Mouse (Mus musculus) frontal cortex, postnatal 25 days (tissue): ENCODE data around the gene Rnase11.
"Not testable (repeated sequence)": the region's sequence is repeated elsewhere in the genome, so short reads cannot be mapped to it uniquely, and the experiment has no call there.

Source experiments
- DNase-seq, 2 experiments: peaks; one replicate each; pipeline ENCODE4 v3.0.0; 2022; ENCODE audit warnings: low spot score in 2 of 2

The Rnase11 gene

DNA sequence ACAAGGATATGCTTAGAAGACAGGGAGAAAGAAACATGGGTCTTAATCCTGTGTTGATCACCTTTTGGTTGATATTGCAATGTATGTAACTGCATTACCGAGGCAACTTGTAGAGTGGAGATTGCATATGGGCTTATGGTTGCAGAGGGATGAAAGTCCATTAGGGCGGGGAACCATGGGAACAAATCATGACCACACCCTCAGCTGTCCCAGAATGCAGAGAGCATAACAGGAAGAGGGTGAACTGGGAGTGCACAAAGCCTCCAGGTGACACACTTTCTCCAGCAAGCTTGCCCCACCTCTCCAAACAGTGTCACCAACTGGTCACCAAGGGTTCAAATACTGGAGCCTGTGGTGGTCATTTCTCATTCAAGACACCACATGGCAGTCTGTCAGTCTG, 31.1 kb upstream of the Rnase11 start:
- DNase-seq = no peak

GRCm38 (mm10) chr14:51079180-51079579, 29.2 kb upstream of the Rnase11 start:
- no peak for DNase-seq

DNA sequence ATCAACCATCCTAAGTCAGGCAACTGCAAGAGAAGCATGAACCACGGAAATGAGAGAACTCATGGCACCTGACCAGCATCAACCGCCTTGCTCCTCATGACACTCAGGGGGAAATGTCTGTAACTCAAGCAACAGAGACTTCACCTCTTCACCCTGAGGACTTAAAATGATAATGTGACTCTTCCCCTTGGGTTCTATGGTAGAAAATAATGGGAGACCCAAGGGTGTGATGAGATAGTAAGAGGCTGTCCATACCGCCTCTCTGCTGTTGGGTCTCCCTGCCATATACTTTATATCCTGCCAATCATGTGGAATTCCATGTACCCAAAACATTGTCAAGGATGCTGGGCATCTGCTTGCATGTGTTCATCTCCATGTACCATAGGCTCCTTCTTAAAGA, 24.4 kb upstream of the Rnase11 start, which contains the start of gene Olfr750:
TSS of gene Olfr750 (minus strand) at position 101 of the 400 bp plus-strand sequence.
- DNase-seq = no peak

DNA sequence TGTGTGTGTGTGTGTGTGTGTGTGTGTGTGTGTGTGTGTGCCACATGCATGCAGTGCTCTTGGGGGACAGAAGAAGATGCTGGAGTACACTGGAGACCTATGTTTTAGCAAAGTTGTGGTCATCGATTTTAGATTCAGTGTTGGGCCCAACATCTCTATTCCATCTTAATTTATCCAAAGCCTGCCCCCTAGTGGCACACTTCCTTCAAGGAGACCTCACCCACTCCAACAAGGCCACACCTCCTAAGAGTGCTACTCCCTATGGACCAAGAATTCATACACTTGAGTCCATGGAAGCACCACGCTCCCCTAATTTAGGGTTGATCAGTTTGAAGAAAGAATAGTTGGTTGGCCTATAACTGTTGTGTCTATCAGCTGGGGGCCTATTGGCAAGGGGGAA, 19.7 kb upstream of the Rnase11 start:
- DNase-seq = no peak

DNA sequence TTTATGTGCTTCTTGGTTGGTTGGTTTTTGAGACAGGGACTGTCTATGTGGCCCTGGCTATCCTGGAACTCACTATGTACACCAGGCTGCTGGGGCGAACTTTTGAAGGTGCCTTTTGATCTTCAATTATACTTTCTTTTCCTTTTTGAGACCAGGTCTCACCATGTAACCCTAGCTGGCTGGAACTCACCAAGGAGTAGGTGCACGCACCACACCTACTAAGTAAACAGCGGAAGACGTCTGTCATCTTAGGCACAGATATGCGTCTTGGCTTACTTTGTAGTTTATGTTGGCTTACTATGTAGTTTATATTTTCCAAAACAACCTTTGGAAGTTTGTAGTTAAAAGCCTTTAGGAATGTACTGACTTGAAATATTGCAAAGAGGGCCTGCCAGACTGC, 19.0 kb upstream of the Rnase11 start:
- DNase-seq = no peak

GRCm38 (mm10) chr14:51060761-51061160, 10.8 kb upstream of the Rnase11 start:
- DNase-seq = no peak

DNA sequence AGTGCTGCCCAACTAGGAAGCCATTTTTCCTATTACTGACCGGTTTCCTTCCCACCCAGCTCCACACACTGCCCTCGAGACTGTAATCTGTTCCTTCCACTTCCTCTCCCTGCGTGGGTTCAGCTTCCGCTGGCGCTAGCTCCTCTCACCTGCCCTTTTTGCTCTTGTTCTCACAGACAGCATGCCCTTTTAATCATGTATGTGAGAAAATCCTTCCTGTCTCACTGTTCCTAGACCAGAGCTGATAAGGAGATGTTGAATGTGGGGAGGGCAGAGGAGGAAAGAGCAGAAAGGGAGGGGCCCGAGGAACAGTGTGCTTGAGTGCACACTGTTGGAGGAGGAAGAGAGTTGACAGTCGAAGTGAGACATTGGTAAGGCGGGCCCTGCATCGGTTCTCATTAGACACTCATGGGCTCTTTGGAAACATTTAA, 7.5 kb upstream of the Rnase11 start, which contains the start of gene Rnase12:
TSS of gene Rnase12 (minus strand) at position 261 of the 431 bp plus-strand sequence.
- DNase-seq = no peak

DNA sequence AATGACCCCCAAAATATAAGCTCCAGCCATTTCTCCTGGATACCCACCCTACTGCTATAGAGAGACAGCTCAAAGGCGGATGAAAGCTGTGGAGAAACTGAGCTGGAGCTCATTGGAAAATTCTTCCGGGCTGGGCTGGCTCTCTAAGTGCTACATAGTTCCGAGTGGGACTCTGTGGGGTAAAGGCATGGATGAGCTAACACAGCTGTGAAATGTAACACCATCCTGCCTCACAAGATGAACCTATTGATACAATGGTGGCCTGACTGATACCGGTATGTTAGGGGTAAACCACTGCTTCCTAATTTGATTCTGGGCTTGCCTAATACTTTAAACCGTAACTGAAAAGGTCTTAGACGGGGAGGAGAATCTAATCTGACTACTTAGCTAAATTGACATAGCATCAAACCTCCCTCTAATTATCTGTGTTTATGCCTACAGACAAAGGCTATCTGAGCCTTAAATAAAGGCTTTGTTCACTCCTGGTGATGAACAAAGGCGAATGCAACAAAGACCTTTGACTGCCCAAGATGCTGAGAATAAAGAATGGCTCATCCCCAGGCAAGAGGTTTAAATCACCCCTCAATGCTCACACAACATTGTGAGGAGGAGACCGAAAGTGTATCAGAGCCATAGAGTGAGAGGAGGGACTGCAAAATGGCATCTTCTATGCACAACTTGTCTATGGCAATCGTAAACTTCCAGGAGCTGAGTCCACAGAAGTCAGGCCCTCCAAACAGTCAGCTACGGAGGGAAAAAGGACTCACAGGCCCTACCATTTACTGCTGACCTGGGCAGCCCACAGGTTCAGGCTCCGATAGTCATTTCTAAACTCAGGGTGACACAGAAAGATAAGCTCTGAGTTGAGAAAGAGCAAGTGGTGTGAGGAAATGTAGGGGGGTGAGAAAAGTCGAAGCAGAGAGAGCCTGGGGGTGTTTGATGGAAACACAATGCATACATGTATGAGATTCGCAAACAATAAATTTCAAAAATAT, 4.6 kb upstream of the Rnase11 start:
- DNase-seq = no peak

DNA sequence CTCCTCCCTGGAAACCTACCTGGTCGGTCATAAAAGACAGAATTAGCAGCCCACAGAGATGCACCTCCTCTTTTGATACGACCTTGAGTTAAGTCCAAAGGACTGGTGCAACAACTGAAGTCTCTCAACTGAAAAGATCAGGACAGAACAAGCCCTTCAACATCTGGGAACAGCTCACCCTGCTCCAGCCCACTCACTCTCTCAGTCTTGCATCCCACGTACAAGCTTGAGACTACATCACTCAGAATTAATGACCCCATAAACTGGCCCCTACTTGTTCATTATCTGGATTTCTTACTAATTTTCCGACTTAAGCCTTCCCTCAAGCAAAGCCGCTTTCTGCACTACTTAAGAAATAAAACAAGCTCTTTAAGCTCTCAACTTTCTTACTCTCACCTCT, 3.2 kb upstream of the Rnase11 start:
- no peak for DNase-seq

DNA sequence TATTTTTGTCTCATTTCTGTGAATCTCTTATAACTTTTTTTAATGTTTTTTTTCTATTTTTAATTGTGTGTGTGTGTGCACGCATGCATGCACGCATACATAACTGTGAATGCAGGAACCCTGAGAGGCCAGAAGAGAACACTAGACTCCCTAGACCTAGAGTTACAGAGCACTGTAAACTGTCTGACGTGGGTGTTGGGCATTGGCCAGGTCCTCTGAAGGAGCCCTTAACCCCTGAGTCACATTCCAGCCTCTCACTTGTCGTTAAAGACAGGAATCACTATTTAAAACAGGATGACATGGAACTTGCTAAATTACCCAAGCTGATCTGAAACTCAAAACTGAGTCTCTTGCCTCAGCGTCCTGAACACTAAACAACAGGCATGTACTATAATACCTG, 2.0 kb upstream of the Rnase11 start:
- DNase-seq = no peak

DNA sequence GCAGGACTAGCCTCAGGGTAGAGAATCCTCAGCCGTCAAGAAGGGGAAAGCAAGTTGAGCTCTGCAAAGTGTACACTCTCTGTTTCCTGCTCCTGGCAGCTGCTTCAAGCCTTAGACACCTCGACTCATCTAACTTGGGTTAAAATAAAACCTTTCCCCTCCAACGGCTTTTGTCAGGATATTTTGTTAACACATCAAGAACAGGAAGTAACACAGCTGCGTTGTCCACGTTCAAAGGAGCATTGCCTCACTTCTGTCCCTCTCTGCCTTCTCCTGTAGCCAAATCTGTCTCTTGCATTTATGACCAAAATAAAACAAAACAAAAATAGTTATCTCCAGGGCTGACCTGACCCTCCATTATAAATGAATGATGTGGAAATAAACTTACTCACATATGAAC, 2.1 kb downstream of the Rnase11 start:
- no peak for DNase-seq

DNA sequence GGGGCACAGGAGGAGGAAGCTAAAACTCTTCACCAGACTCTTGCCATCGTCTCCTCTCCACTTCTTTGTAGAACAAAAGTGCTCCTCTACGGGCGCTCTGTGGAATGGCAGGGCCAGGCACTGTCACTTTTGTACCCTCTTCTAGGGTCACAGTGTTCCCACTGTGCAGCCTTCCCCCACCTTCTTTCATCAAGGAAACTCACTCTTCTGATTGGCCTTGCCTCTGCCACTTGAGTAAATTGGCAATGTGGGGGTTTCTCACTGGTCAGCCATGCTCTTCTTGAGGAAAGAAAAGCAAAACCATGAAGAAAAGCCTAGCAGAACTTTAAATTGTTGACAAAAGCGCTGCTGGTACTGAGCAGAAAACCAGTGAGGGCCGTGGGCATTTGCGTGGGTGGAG, 8.2 kb downstream of the Rnase11 start, which contains the start of gene Rnase9:
TSS of gene Rnase9 (minus strand) at position 101 of the 400 bp plus-strand sequence.
- DNase-seq = no peak

- DNase-seq = no peak
These were observed 13.7 kb downstream of the Rnase11 start for GRCm38 (mm10) chr14:51036214-51036613.

- no peak for DNase-seq
These were observed 14.8 kb downstream of the Rnase11 start for GRCm38 (mm10) chr14:51035206-51035605.

- no peak for DNase-seq
These were observed 22.4 kb downstream of the Rnase11 start for GRCm38 (mm10) chr14:51027387-51028155.

DNA sequence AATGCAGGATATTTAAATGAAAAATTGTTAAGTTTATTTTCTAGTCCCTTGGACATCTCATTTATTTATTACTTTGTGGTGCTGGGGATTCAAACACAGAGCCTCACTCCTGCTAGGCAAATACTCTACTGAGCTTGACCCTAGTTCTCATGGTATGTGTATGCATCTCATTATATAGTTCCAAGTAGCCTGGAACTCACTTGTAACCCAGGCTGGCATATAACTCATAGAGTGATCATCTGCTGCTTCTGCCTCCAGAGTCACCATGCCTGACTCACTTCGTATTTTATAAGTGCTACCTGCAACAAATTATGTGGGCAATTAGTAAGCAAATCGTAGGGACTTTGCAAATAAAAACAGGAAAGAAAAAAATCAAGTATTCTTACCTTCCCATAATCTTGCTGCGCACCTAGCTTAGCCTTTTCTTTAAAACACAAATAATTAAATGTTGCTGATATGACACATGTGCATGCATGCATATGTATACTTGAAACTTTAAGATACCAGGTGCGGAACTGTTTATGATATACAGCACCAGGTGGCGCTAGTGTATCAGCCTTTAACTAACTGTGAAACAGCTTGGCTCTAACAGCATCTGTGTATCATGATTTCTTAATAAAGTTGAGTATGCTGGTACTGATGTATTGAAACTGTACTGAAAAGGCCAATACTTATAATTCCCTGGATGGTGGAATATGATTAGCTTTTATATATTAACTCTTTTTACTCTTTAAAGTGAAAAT, 23.4 kb downstream of the Rnase11 start:
- peak; percentile 26 to 50 for DNase-seq

DNA sequence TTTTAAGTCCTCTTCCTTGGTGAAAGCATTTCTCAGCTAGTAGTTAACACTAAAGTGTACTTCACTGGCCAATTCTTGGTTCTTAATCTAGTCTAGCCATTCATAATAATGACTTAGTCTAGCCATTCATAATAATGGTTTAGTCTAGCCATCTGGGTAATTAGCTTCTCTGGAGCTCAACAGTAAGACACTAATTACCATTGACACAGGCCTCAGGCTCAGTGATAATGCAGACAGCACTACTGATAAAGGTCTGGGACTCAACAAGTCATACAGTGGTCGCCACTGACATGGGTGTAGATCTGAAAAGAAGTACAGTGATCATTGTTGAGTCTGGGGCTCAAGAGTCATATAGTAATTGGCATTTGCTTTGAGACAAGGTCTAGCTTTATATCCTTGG, 25.1 kb downstream of the Rnase11 start:
- DNase-seq = no peak

DNA sequence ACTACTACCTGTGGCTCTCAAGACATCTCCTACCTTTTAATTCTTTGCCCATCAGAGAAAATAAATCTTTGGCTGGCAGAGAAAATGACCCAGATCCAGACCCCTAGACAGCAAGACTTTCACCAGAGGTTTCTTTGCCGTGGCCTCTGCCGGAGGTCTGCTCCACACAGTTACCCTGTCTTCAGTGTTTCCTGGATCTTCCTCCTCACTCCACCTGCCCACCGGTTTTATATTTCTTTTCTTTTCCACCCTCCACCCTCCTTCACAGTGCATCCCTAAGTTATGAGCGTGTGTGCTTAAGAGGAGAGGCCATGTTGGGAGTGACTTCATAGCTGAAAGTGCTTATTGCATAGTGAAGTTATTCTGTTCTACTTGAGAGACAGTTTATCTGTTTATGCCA, 26.5 kb downstream of the Rnase11 start:
- no peak for DNase-seq

DNA sequence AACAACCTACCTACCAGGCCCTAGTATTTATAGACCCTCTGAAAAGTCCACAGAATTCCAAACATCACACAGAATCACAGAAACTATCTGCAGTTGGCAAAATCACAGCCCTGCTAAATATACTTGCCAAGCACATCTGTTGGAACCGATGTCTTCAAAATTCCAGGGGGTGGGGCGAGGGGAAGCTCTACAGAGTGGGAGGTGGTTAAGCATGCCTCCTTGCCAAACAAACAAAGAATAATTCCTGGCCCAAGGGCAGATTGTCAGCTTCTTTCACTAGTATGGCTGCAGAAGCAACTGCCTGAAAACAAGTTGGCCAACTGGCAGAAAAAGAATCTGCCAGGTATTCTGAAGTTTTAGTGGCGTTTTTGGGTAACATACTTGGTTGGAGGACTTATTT, 32.7 kb downstream of the Rnase11 start:
- no peak for DNase-seq

- DNase-seq = no peak
These were observed 34.2 kb downstream of the Rnase11 start for GRCm38 (mm10) chr14:51015780-51016179.

- not testable (repeated sequence) for DNase-seq
These were observed 35.2 kb downstream of the Rnase11 start for GRCm38 (mm10) chr14:51014724-51015123.

- no peak for DNase-seq
These were observed 40.4 kb downstream of the Rnase11 start for GRCm38 (mm10) chr14:51009572-51009971.
